Mouse (Mus musculus): ENCODE results near the gene Myog.

DNA sequence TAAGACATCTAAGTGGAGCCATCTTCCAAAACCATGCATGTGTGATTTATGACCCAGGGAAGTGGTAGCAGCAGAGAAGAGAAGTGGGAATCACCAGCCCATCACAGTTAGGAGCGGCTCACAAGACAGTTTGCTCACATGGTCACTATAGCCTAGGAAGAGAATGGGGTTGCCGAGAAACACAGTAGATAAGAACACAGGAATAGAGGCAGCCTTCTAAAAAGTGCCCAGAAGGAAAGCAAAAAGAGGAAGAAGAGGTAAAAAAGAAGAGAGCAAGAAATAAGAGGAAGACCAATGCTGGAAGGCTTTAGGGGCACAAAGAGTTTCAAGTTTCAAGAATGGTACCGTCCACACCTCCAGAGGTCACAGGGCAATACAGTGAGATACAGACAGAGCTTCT is 7.4 kb upstream of the Myog start:
- TF ChIP-seq CTCF (IDR thresholded peaks at IDR 0.05; ENCODE audit: borderline replicate concordance, extremely low read depth, insufficient read depth, insufficient read length) (no peak), POLR2A (IDR thresholded peaks at IDR 0.05; ENCODE audit: borderline replicate concordance, extremely low read depth, insufficient read depth, insufficient read length, poor library complexity, severe bottlenecking) (no peak)
